Mouse (Mus musculus): ENCODE measurements around the gene D930048N14Rik.
"Not testable (repeated sequence)": the region's sequence is repeated elsewhere in the genome, so short reads cannot be mapped to it uniquely, and the experiment has no call there.

The D930048N14Rik gene

DNA sequence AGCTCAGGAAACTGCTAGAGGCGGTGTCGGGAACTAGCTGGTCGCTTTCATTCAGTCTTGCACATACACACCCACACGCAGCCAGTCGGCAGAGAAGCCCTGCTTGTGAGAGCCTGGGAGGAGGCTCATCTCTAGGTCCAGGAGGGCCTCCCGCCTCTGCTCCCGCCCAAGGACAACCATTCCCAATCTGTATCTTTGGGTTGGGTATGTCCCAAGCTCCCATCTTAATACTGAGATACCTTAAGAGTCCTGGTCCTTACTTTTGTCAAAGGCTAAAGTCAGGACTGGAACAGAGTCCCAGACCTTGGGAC, 910 bp upstream of the D930048N14Rik start:
- in situ Hi-C loops (cut with MboI; ENCODE audit: low sequenced_read_pairs) = no loop called here

DNA sequence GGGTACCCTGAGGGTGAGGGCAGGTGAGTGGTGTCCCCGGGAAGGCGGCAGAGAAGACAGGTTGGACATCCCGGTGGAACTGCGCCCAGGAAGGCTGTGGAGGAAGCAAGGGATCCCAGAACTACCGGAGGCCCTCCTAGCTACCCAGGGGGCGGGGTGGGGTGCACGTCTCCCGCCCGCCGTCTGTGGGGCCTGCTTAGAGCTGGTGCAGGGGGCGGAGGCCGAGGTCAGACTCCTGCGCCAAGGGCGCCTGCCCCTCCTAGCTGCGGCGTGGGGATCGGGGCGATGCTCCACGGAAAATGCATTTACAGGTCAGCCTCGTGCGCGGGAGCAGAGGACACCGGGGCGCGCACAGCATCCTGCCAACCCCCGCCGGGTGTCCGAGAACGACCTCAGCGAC, 493 bp upstream of the D930048N14Rik start:
- in situ Hi-C loops (cut with MboI; ENCODE audit: low sequenced_read_pairs) = no loop called here

- in situ Hi-C loops (cut with MboI; ENCODE audit: low sequenced_read_pairs) = no loop called here
Observed at GRCm38 (mm10) chr11:51652889-51653418, 2.2 kb downstream of the D930048N14Rik start.

DNA sequence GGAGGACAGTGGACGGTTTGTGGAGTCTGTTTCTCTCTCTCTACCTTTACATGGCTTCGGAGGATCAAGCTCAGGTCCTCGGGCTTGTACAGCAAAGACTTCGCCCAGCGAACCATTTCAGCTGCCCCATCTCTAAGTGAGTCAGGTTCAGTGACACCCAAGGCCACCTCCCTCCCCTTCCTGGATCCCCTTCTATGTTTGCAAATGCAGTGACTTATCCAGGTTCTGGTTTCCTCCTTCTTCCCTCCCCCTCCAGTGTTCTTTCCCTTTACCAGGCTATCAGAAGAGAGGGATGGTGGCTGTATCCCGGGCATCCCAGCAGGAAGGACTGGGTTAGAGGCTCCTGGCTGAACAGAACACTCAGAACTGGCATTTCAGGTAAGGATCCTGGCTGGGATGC, 3.0 kb downstream of the D930048N14Rik start:
- in situ Hi-C loops (cut with MboI; ENCODE audit: low sequenced_read_pairs) = no loop called here

GRCm38 (mm10) chr11:51654891-51655290, 4.1 kb downstream of the D930048N14Rik start:
- in situ Hi-C loops (cut with MboI; ENCODE audit: low sequenced_read_pairs) = no loop called here

- in situ Hi-C loops (cut with MboI; ENCODE audit: low sequenced_read_pairs) = no loop called here
Observed at GRCm38 (mm10) chr11:51656798-51657521, 6.2 kb downstream of the D930048N14Rik start.

- in situ Hi-C loops (cut with MboI; ENCODE audit: low sequenced_read_pairs) = no loop called here
Observed at GRCm38 (mm10) chr11:51658291-51658690, 7.5 kb downstream of the D930048N14Rik start.

- in situ Hi-C loops (cut with MboI; ENCODE audit: low sequenced_read_pairs) = no loop called here
Observed at GRCm38 (mm10) chr11:51658705-51659104, 8.0 kb downstream of the D930048N14Rik start.

GRCm38 (mm10) chr11:51661867-51662365, 11.2 kb downstream of the D930048N14Rik start:
- in situ Hi-C loops (cut with MboI; ENCODE audit: low sequenced_read_pairs) = no loop called here

DNA sequence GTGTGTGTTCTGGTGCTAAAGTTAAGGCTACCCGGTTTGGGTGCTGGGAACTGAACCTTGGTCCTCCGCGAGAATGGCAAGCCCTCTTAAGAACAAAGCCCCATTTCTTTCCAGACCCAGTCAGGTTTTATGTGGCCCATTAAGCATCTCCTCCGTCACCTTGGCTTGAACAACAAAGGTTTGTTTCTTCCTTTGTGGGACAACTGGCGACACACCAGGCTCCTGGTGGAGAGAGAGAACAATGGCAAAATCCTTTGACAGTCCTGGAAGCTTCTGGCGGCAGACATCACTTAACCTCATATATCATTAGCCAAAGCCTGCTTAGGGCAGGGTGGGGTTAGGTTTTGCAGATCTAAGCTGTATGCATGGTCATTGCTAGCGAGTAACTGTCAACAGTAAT, 11.9 kb downstream of the D930048N14Rik start:
- in situ Hi-C loops (cut with MboI; ENCODE audit: low sequenced_read_pairs) = no loop called here

GRCm38 (mm10) chr11:51664747-51665146, 14.0 kb downstream of the D930048N14Rik start:
- in situ Hi-C loops (cut with MboI; ENCODE audit: low sequenced_read_pairs) = not testable (repeated sequence)

DNA sequence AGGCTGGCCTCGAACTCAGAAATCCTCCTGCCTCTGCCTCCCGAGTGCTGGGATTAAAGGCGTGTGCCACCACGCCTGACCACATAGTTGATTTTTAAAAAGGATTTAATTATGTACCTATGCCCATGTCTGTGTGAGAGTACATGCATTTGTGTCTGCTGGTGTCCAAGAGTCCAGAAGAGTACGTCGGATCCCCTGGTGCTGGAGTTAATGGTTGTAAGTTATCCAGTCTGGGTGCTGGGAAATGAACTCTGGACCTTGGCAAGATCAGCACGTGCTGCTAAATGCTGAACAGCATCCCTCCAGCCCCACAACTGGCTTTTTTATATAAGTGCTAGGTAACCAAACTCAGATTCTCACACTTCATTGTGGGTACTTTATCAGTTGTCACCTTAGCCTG, 20.1 kb downstream of the D930048N14Rik start:
- in situ Hi-C loops (cut with MboI; ENCODE audit: low sequenced_read_pairs) = no loop called here

- in situ Hi-C loops (cut with MboI; ENCODE audit: low sequenced_read_pairs) = no loop called here
Observed at GRCm38 (mm10) chr11:51671376-51671775, 20.6 kb downstream of the D930048N14Rik start.

GRCm38 (mm10) chr11:51673291-51673690, 22.5 kb downstream of the D930048N14Rik start:
- in situ Hi-C loops (cut with MboI; ENCODE audit: low sequenced_read_pairs) = no loop called here

DNA sequence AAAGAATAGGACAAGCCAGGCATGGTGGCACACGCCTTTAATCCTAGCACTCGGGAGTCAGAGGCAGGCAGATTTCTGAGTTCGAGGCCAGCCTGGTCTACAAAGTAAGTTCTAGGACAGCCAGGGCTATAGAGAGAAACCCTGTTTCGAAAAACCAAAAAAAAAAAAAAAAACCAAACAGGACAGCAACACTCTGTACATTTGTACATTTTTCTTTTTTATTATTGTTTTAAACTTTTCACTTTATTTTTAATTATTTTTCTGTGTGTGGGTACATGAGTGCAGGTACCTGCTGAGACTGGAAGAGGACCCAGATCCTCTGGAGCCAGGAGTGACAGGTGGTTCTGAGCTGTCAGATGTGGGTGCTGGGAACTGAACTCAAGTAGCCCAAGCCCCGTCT, 24.6 kb downstream of the D930048N14Rik start:
- in situ Hi-C loops (cut with MboI; ENCODE audit: low sequenced_read_pairs) = no loop called here

GRCm38 (mm10) chr11:51677737-51678418, 27.1 kb downstream of the D930048N14Rik start:
- in situ Hi-C loops (cut with MboI; ENCODE audit: low sequenced_read_pairs) = no loop called here

DNA sequence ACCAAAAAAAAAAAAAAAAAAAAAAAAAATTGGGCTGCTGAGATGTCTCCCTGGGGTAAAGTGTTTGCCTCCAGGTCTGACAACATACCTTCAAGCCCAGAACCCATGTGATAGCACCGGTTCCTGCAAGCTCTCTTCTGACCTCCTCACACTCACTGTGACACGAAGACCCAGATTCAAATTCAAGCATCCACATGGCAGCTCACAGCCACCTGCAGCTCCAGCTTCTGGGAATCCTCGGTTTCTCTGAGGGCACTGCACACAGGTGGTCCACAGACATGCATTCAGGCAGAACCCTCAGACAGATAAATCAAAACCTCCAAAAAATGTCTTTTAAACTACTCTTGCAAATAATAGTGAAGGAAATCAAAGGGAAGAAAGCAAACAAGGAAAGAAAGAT, 28.7 kb downstream of the D930048N14Rik start:
- in situ Hi-C loops (cut with MboI; ENCODE audit: low sequenced_read_pairs) = no loop called here

DNA sequence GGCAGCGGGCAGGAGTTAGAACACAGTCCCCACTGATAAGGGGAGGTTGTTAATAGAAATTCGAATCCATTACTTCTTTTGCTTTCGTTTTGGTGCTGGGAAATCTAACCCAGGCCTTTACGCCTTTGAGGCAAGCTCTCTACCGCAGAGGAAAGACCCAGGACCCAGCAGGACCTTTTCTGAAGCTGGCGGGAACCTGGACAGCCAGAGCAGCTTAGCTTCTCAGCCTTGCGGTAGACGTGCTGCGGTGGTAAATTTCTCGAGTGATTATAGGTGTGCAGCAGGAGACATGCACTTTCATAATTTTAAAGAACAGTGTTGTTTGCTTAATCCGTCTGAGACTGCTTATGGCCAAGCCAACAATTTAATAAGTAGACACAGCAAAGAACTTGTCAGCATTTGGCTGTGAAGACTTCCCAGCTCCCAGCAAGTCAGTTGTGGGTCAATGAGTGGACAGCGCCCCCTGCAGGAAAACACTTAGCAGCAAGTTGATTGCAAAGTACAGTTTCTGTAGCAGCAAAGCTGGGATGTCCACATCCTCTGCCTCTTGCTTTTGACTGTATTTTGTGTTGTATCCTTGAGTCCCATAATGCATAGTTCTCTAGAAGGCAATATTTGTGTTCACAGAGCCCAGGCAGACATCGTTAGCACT, 30.7 kb downstream of the D930048N14Rik start:
- in situ Hi-C loops (cut with MboI; ENCODE audit: low sequenced_read_pairs) = loop anchor here (10.0 kb wide), 1 partner anchor 67 kb away; the partner anchor contains the start of gene Nhp2

- in situ Hi-C loops (cut with MboI; ENCODE audit: low sequenced_read_pairs) = loop anchor here (10.0 kb wide), 1 partner anchor 67 kb away; the partner anchor contains the start of gene Nhp2
Observed at GRCm38 (mm10) chr11:51681976-51682374, 31.2 kb downstream of the D930048N14Rik start.

DNA sequence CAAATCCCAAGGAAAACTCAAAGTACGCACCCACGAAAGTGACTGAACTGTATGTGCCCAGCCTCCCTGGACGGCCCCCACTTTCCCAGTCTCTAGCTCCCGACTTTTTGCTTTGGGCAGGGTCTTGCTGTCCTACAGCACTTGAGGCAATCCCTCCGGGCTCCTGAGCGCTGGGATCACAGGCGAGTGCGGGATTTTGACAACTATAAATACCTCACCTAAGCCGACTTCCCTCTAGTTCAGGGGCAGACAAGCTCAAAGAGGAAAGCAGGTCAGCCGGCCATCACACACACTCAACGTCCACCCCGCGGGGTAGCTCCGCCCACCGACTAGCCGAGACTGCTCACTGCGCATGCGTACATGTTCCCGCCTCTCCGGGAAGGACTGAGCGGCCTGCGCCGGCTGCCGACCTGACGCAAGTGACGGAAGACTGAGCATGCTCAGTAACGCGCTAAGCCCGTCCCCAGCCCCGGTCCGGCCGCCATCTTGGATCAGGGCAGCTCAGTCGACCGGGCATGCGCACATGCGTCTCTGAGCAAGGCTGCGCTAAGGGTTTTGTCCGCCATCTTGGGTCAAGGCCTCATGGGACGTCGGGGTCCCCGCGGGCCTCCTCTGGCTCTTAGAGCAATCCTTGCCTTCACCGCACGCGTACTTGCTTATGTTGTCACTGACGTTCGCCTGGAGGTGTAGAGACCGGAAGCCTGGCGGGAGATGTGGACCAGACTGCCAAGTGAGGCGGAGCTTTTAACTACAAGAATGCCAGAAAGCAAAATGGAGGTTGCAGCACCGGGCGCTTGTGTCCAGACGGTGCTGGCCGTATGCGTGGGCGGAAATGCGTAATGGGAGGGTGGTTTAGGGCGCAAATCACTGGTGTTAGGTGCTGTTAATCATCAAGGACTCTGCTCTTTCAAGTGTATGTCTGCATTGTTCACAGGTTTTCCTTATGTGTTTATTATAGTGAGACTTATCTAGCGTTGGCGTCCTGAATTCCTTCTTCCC, 37.9 kb downstream of the D930048N14Rik start, which contains the start of gene 0610009B22Rik:
0610009B22Rik (minus strand) TSS at position 545 of the 999 bp plus-strand sequence.
- in situ Hi-C loops (cut with MboI; ENCODE audit: low sequenced_read_pairs) = loop anchor here (10.0 kb wide), 1 partner anchor 74 kb away; the partner anchor contains the start of gene Nhp2

Data from CH12F3 (cell line).